Comparison of ENCODE assay signal across 9 mouse cellular contexts in the genomic region with DNA sequence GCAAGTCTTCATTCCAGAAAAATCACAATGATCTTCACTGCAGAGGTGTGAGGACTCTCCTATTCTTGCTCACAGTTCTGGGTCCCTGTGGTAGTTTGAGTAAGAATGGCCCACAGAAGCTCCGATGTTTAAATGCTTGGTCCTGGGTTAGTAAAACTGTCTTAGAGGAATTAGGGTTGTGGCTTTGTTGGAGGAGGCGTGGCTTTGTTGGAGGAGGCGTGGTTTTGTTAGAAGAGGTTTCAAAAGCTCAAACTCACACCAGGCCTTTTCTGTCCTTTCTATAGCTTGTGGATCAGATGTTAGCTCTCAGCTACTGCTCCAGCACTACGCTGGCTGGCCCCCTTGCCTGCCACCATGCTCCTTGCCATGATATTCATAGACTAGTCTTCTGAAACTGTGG. TPM values are rescaled to one million over a fixed set of nuclear protein-coding genes. Genes with fewer than 3 reads are reported as not detected.
DNase-seq lines count a peak whose midpoint lies in the region; ATAC-seq and TF ChIP-seq lines count a peak whose summit lies in the region.
"Had no signal": no experiment of that assay in that cellular context is flagged by ENCODE, and none has a peak within 500 bp of the region (broad histone marks: within the 10 kb centered on the region; RNA-seq: fewer than 3 reads in every experiment).

No protein-coding gene starts in this region.

- H3K9ac ChIP-seq in liver, embryonic 12.5 days, result no peak overlapping the region
- no peak overlapping the region for H3K9ac ChIP-seq in CH12.LX (ENCODE audit: insufficient read depth, low read depth)
- no peak overlapping the region for H3K9ac ChIP-seq in liver, postnatal 0 days (replicated peaks)

- TF ChIP-seq POLR2A in CH12.LX (IDR thresholded peaks at IDR 0.05; ENCODE audit: low read depth, low read length), result peak; percentile 20; the same call in 1 of the 2 replicates

- dilution Hi-C loops in CH12.LX (cut with MboI; ENCODE audit: extremely low pct_ligation_motif_present, extremely low pct_unique_long_range_greater_than_20kb, low sequenced_read_pairs), result no loop called here

- TF ChIP-seq EP300 in CH12.LX (IDR thresholded peaks at IDR 0.05; ENCODE audit: low read length), result no peak
- TF ChIP-seq EP300 in liver, postnatal 0 days (IDR thresholded peaks at IDR 0.05; ENCODE audit: low read depth), result no peak

- no peaks in the 10 kb centered on the region for H3K79me2 ChIP-seq in CH12.LX (replicated peaks; ENCODE audit: control insufficient read depth, extremely low read depth, insufficient read depth, poor library complexity, severe bottlenecking)

- TF ChIP-seq RAD21 in CH12.LX (IDR thresholded peaks at IDR 0.05; ENCODE audit: low read depth, low read length), result no peak

- intact Hi-C loops in gastrocnemius, adult 2 months (cut with DNase I), result no loop called here
- intact Hi-C loops in gastrocnemius, postnatal 36 days (cut with DNase I), result no loop called here

- H3K27me3 ChIP-seq in liver, embryonic 12.5 days (replicated peaks), result 0 out of 2 replicates have a peak, but pooled peaks cover 7% of the 10 kb centered on the region
- no peaks in the 10 kb centered on the region for H3K27me3 ChIP-seq in CH12.LX (replicated peaks)
- no peaks in the 10 kb centered on the region for H3K27me3 ChIP-seq in liver, postnatal 0 days (ENCODE audit: insufficient read depth, low read length)

- no peak overlapping the region for H3K4me3 ChIP-seq in liver, embryonic 12.5 days
- no peak overlapping the region for H3K4me3 ChIP-seq in CH12.LX (replicated peaks in 1 of 3; ENCODE audit: low read depth in 2 of 3, low read length in 2 of 3, poor library complexity in 1 of 3)
- H3K4me3 ChIP-seq in liver, postnatal 0 days (ENCODE audit: low read depth, low read length), result no peak overlapping the region
- no peak overlapping the region for H3K4me3 ChIP-seq in gastrocnemius, adult 2 months

- 29% methylated on average over 4 of the region's 4 CpGs for WGBS in liver, embryonic 12.5 days (ENCODE audit: insufficient replicate concordance)
- WGBS in liver, postnatal 0 days (ENCODE audit: insufficient replicate concordance), result 37% methylated on average over 4 of the region's 4 CpGs

- no peaks in the 10 kb centered on the region for H3K9me3 ChIP-seq in liver, embryonic 12.5 days (replicated peaks)
- H3K9me3 ChIP-seq in CH12.LX (replicated peaks; ENCODE audit: low read length), result no peaks in the 10 kb centered on the region
- H3K9me3 ChIP-seq in liver, postnatal 0 days (ENCODE audit: low read length), result no peaks in the 10 kb centered on the region

- peak; percentile 26 for DNase-seq in liver
- peak; percentile 67 for DNase-seq in CH12.LX (ENCODE audit: extremely low read depth)
- peak; percentile 73 for DNase-seq in R1 (ENCODE audit: low read depth, low spot score)
- peak; percentile 30 for DNase-seq in liver, postnatal 0 days
- no peak for DNase-seq in gastrocnemius, adult 2 months
- no peak for DNase-seq in gastrocnemius, postnatal 36 days
- DNase-seq: adrenal gland, postnatal 14 days had no signal

- no peak for ATAC-seq in liver, embryonic 12.5 days
- no peak for ATAC-seq in liver, postnatal 0 days

- no peak overlapping the region; the same call in 1 of the 2 replicates for H3K4me2 ChIP-seq in liver, embryonic 12.5 days
- peak overlapping the region; percentile 21; the same call in 1 of the 2 replicates for H3K4me2 ChIP-seq in CH12.LX (ENCODE audit: insufficient read depth, low read depth, poor library complexity, severe bottlenecking)
- H3K4me2 ChIP-seq in liver, postnatal 0 days (ENCODE audit: low read depth, low read length), result no peak overlapping the region; the same call in 1 of the 2 replicates

- peaks cover 5% of the 10 kb centered on the region; the same call in 1 of the 2 replicates for H3K4me1 ChIP-seq in liver, embryonic 12.5 days
- peaks cover 48 to 83% of the 10 kb centered on the region in 2 experiments for H3K4me1 ChIP-seq in CH12.LX (ENCODE audit: control insufficient read depth in 1 of 2, insufficient read depth in 2 of 2)
- no peaks in the 10 kb centered on the region for H3K4me1 ChIP-seq in liver, postnatal 0 days (ENCODE audit: insufficient read depth)

- in situ Hi-C loops in CH12.LX (cut with MboI; ENCODE audit: low pct_ligation_motif_present, low pct_unique_long_range_greater_than_20kb, low sequenced_read_pairs), result no loop called here

- no peak overlapping the region for H3K27ac ChIP-seq in liver, embryonic 12.5 days
- no peak overlapping the region for H3K27ac ChIP-seq in CH12.LX (ENCODE audit: insufficient read depth, low read depth)
- H3K27ac ChIP-seq in liver, postnatal 0 days (ENCODE audit: low read depth), result no peak overlapping the region
- H3K27ac ChIP-seq in gastrocnemius, adult 2 months, result no peak overlapping the region
- H3K27ac ChIP-seq: macrophage had no signal

- no peaks in the 10 kb centered on the region for H3K36me3 ChIP-seq in liver, embryonic 12.5 days
- H3K36me3 ChIP-seq in CH12.LX (replicated peaks in 1 of 2; ENCODE audit: control insufficient read depth in 1 of 2, insufficient read depth in 1 of 2, low read length in 1 of 2), result peaks cover 0 to 68% of the 10 kb centered on the region in 2 experiments
- no peaks in the 10 kb centered on the region for H3K36me3 ChIP-seq in liver, postnatal 0 days (replicated peaks; ENCODE audit: insufficient read depth, low read length)

- no peak for TF ChIP-seq CTCF in CH12.LX (conservative IDR thresholded peaks at IDR 0.05 in 1 of 2, IDR thresholded peaks at IDR 0.05 in 1 of 2; ENCODE audit: low read depth in 2 of 2, low read length in 2 of 2)
- no peak for TF ChIP-seq CTCF in liver, postnatal 0 days (IDR thresholded peaks at IDR 0.05; ENCODE audit: low read depth)
- TF ChIP-seq CTCF in gastrocnemius, adult 2 months (IDR thresholded peaks at IDR 0.05), result no peak

TF ChIP-seq in CH12.LX, 34 proteins besides CTCF, POLR2A, EP300 and RAD21:
- TF ChIP-seq NELFE (IDR thresholded peaks at IDR 0.05; ENCODE audit: low read depth, low read length), result no peak
- no peak for TF ChIP-seq ZC3H11A (IDR thresholded peaks at IDR 0.05; ENCODE audit: low read depth, low read length)
- TF ChIP-seq E2F4 (IDR thresholded peaks at IDR 0.05; ENCODE audit: insufficient replicate concordance, low read depth, low read length), result no peak
- TF ChIP-seq JUN (IDR thresholded peaks at IDR 0.05; ENCODE audit: insufficient read depth, low read depth, low read length), result no peak
- no peak for TF ChIP-seq POLR2AphosphoS2 (IDR thresholded peaks at IDR 0.05; ENCODE audit: low read depth, low read length)
- TF ChIP-seq ZMIZ1 (IDR thresholded peaks at IDR 0.05; ENCODE audit: low read depth, low read length), result no peak
- TF ChIP-seq TBP (conservative IDR thresholded peaks at IDR 0.05; ENCODE audit: low read depth, low read length), result peak; percentile 63

RNA-seq across cellular contexts. Expression of a gene that starts 27.6 kb away (rescaled TPM):
- polyA plus RNA-seq in liver, embryonic 12.5 days (2016; fragmentation: Nextera tagmentation; extraction: Ambion mirVana), result 0.07 and 0.28 TPM in 2 replicates
- total RNA-seq in CH12.LX (2012; rRNA removed) (0.34 and 0.42 TPM in 2 replicates), CH12.LX (2014; rRNA removed) (0.51 and 0.80 TPM in 2 replicates)
- 0.61 and 0.67 TPM in 2 replicates for polyA plus RNA-seq in CH12.LX (2012; ENCODE audit: insufficient read length, low read depth)
- polyA plus RNA-seq in liver, postnatal 0 days (2015; fragmentation: Nextera tagmentation; extraction: Ambion mirVana), result 0.02 and 0.07 TPM in 2 replicates
- total RNA-seq in gastrocnemius, adult 2 months (2021), result under 1 TPM; 0.41 to 0.86 TPM
- total RNA-seq in gastrocnemius, postnatal 36 days (2021), result under 1 TPM; 0.18 to 0.42 TPM

RNA-seq across cellular contexts. Expression of a gene that starts 57.8 kb away (rescaled TPM):
- polyA plus RNA-seq in liver, embryonic 12.5 days (2016; fragmentation: Nextera tagmentation; extraction: Ambion mirVana), result 111 and 115 TPM in 2 replicates
- 313 and 333 TPM in 2 replicates for total RNA-seq in CH12.LX (2012; rRNA removed)
- total RNA-seq in CH12.LX (2014; rRNA removed), result 304 and 310 TPM in 2 replicates
- 310 and 344 TPM in 2 replicates for polyA plus RNA-seq in CH12.LX (2012; ENCODE audit: insufficient read length, low read depth)
- 18.9 and 23.3 TPM in 2 replicates for polyA plus RNA-seq in liver, postnatal 0 days (2015; fragmentation: Nextera tagmentation; extraction: Ambion mirVana)
- 10 to 100 TPM; 58.1 to 71.3 TPM for total RNA-seq in gastrocnemius, adult 2 months (2021)
- 10 to 100 TPM; 59.3 to 62.7 TPM for total RNA-seq in gastrocnemius, postnatal 36 days (2021)

Comparison
In these comparisons a context has a peak if more than half of its experiments do, and no peak if none do; other contexts are left out.
1. DNase-seq: peak in liver (single experiment), CH12.LX (single experiment), R1 (single experiment) and liver, postnatal 0 days (single experiment); none in gastrocnemius, adult 2 months (single experiment) and gastrocnemius, postnatal 36 days (0 of 2).
2. RNA of a gene that starts 57.8 kb away (total RNA-seq): 304 to 333 TPM in CH12.LX; 58.1 to 71.3 TPM in gastrocnemius, adult 2 months and 59.3 to 62.7 TPM in gastrocnemius, postnatal 36 days; every median in the first group is over 4 times any median in the second.